Mouse (Mus musculus) adrenal gland, adult 2 months (tissue): ENCODE data around the gene Klf7. TPM values are rescaled to one million over a fixed set of nuclear protein-coding genes. Genes with fewer than 3 reads are reported as not detected.

Source experiments
- microRNA-seq, 2 experiments: library from miRNA; unstranded; fragments of <30 nt; microRNA quantifications; one replicate each; pipeline ENCODE4 v1.2.0; 2021
- polyA plus RNA-seq: library from polyadenylated mRNA; depleted of rRNA; stranded (reverse); fragments of >200 nt; gene quantifications from 2 replicates; pipeline ENCODE4 v1.2.3, GENCODE M21; 2012
- total RNA-seq, 2 experiments: library from RNA; stranded (reverse); gene quantifications; 2 replicates each; pipeline ENCODE4 v1.2.3; 2021

Gene Klf7
- total and polyA plus RNA-seq, 3 experiments = 13.4 to 18.6 (median 15.5) TPM

Small RNA genes within 50 kb of the gene (microRNA-seq; reads per million reads assigned to microRNA genes)
- gene Mir6899 = 0 reads per million in 2 experiments
